Mouse (Mus musculus) embryonic fibroblast, embryonic 13.5 days (primary cell): ENCODE measurements at regions not wholly inside any gene's neighbourhood (a gene's known extent, or its start where the extent isn't known, plus 50 kb on each side); places are given as distances from the start of the nearest gene placed in this dataset.

Source experiments
- CTCF ChIP-seq: IDR thresholded peaks from 2 replicates; pipeline ENCODE4 v1.5.1; 2011; ENCODE audit warnings: mild to moderate bottlenecking, control low read depth, low read length, moderate library complexity, borderline replicate concordance; ENCODE audit not compliant: insufficient read depth
- POLR2A ChIP-seq: IDR thresholded peaks from 2 replicates; pipeline ENCODE4 v1.6.1; 2011; ENCODE audit warnings: low read depth, mild to moderate bottlenecking, control low read depth, low read length, moderate library complexity

DNA sequence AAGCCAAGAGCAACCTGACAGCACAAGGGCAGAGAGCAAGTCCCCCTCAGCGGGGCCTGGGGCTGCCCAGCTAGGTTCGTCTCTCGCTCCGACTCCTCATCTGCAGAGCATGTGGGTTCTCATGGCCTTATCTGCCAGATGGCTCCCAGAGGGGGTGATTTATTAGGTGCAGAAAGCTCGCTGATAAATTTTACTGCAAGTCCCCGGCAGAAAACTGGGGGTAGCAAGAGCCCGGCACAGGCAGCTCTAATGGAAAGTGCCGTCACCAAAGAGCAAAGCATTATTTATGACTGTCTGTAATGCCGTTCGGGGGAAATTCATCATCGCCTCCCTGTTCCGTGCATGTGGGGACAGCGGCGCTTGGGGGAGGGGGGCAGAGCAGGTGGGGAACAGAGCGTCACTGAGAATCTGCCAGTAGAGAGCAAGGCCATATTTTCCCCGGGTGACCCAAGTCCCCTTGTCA is 206.7 kb upstream of the Zfp703 start:
- no peak for TF ChIP-seq CTCF
- TF ChIP-seq POLR2A = no peak
